Mouse (Mus musculus) limb, embryonic 14.5 days (tissue): ENCODE measurements around the gene Rnf213. TPM values are rescaled to one million over a fixed set of nuclear protein-coding genes. Genes with fewer than 3 reads are reported as not detected.

Experiments
- ATAC-seq: fragments of 200-750 bp; cut with Nextera tagmentation; 2 replicates; pipeline ENCODE4 v1.8.0; 2017; ENCODE audit warnings: low read depth, moderate number of reproducible peaks, moderate TSS enrichment; ENCODE audit not compliant: low FRiP score
- DNase-seq: peaks from one replicate; pipeline ENCODE4 v3.0.0-alpha.2; 2015; ENCODE audit warnings: low spot score
- H3K27ac ChIP-seq: fragments of 300-500 bp; sonication (generic); replicated peaks from 2 replicates; pipeline ENCODE4 v1.5.1; 2014; ENCODE audit warnings: low read depth, mild to moderate bottlenecking, low read length, moderate library complexity, mixed read lengths
- H3K27me3 ChIP-seq: fragments of 300-500 bp; sonication (generic); 2 replicates; pipeline ENCODE4 v1.6.1; 2014; ENCODE audit warnings: low read length, mixed read lengths; ENCODE audit not compliant: control insufficient read depth, insufficient read depth
- H3K36me3 ChIP-seq: fragments of 300-500 bp; sonication (generic); 2 replicates; pipeline ENCODE4 v1.6.1; 2014; ENCODE audit warnings: mild to moderate bottlenecking, low read length, moderate library complexity, mixed read lengths; ENCODE audit not compliant: control insufficient read depth, insufficient read depth
- H3K4me1 ChIP-seq: fragments of 300-500 bp; sonication (generic); 2 replicates; pipeline ENCODE4 v1.6.1; 2014; ENCODE audit warnings: antibody characterized with exemption, low read length, mixed read lengths; ENCODE audit not compliant: control insufficient read depth, insufficient read depth
- H3K4me2 ChIP-seq: fragments of 300-500 bp; sonication (generic); replicated peaks from 2 replicates; pipeline ENCODE4 v1.6.1; 2014; ENCODE audit warnings: low read depth, mild to moderate bottlenecking, low read length, moderate library complexity; ENCODE audit not compliant: severe bottlenecking
- H3K4me3 ChIP-seq: fragments of 300-500 bp; sonication (generic); replicated peaks from 2 replicates; pipeline ENCODE4 v1.5.1; 2014; ENCODE audit warnings: low read length
- H3K9ac ChIP-seq: fragments of 300-500 bp; sonication (generic); 2 replicates; pipeline ENCODE4 v1.6.1; 2014; ENCODE audit warnings: mild to moderate bottlenecking, low read depth, low read length, moderate library complexity; ENCODE audit not compliant: severe bottlenecking
- H3K9me3 ChIP-seq: fragments of 300-500 bp; sonication (generic); 2 replicates; pipeline ENCODE4 v1.6.1; 2016; ENCODE audit warnings: low read length; ENCODE audit not compliant: control insufficient read depth
- POLR2A ChIP-seq: fragments of 200-500 bp; IDR thresholded peaks from 2 replicates; pipeline ENCODE4 v1.8.0; 2012; ENCODE audit warnings: inconsistent platforms, mild to moderate bottlenecking, moderate library complexity, borderline replicate concordance; ENCODE audit not compliant: insufficient read depth, insufficient read length; ENCODE audit errors: extremely low read depth
- WGBS: fragments of 180-500 bp; shearing (Covaris S2); extraction: QIAGEN DNeasy Blood & Tissue Kit; methylation state at CpG from one replicate; pipeline ENCODE4 v1.1.7; 2014; 5-methylcytosine and 5-hydroxymethylcytosine counted together
- microRNA counts: library from miRNA; unstranded; fragments of <30 nt; microRNA quantifications from one replicate; lab custom pipeline; 2016
- microRNA-seq: library from miRNA; unstranded; fragments of <30 nt; microRNA quantifications from one replicate; pipeline ENCODE4, GENCODE M21; 2016
- polyA plus RNA-seq, 2 experiments: library from polyadenylated mRNA; depleted of rRNA in 1 of 2; stranded (reverse) in 1 of 2; unstranded in 1 of 2; fragments of >200 nt; fragmentation: Nextera tagmentation in 1 of 2; extraction: Ambion mirVana in 1 of 2; gene quantifications; 2 replicates each; pipeline versions ENCODE4 v1.2.1 to v1.2.3; 2012 to 2014

The Rnf213 gene
- polyA plus RNA-seq, 2 experiments = 5.8 to 9.5 TPM

DNA sequence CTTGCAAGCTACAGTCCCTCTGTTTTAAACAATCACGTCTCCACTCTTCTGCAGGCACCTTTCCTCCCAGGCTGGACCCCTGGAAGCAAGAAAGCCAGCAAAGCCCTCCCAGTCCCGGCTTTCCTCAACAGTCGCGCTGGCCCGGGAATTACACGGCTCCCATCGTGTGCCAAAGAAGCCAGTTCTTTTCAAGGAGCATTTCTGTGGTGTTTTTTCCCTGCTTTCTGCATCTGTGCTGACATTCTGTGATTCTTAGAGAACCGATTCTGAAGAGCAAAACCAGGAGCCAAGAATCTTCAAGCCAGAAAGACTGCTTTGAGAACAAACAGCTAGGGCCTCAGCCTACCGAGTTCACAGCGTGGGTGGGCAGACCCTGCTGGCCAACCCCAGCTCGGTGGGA lies 136.0 kb downstream of the Rnf213 start:
- 57% methylated on average over 11 of the region's 11 CpGs for WGBS

DNA sequence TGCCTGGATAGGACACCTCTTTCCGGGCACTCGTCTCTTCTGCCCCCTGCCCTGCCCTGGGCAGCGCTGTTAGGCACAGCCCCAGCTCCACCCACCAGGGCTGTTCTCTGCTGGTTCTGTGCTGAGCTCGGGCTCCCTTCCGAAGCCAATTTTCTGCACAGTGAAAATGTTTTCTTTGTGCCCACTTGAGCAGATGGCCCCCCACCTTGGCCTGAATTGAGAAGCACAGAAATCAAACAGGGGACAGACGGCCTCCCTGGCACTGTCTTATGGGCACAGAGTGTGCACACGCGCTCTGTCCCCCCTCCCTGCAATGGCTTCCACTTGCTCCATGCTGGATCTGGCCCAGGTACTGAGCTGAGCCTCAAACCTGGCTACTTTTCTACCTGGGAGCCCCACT lies 139.6 kb downstream of the Rnf213 start:
- DNase-seq (no peak), ATAC-seq (no peak)
- Histone ChIP-seq H3K9ac (no peak overlapping the region), H3K27me3 (no peaks in the 10 kb centered on the region), H3K27ac (no peak overlapping the region), H3K4me2 (no peak overlapping the region), H3K9me3 (no peaks in the 10 kb centered on the region), H3K36me3 (no peaks in the 10 kb centered on the region), H3K4me3 (no peak overlapping the region), H3K4me1 (no peaks in the 10 kb centered on the region)
- WGBS = 71% methylated on average over 8 of the region's 8 CpGs
- TF ChIP-seq POLR2A = no peak

More for the DNA sequence above, 136.0 kb downstream of the Rnf213 start:
- H3K36me3 ChIP-seq = no peaks in the 10 kb centered on the region
- no peak for TF ChIP-seq POLR2A
- H3K9ac ChIP-seq = no peak overlapping the region
- H3K27ac ChIP-seq = no peak overlapping the region
- H3K4me2 ChIP-seq = no peak overlapping the region
- no peaks in the 10 kb centered on the region for H3K4me1 ChIP-seq
- no peaks in the 10 kb centered on the region for H3K9me3 ChIP-seq
- H3K4me3 ChIP-seq = no peak overlapping the region
- H3K27me3 ChIP-seq = no peaks in the 10 kb centered on the region
- DNase-seq (no peak), ATAC-seq (no peak)

DNA sequence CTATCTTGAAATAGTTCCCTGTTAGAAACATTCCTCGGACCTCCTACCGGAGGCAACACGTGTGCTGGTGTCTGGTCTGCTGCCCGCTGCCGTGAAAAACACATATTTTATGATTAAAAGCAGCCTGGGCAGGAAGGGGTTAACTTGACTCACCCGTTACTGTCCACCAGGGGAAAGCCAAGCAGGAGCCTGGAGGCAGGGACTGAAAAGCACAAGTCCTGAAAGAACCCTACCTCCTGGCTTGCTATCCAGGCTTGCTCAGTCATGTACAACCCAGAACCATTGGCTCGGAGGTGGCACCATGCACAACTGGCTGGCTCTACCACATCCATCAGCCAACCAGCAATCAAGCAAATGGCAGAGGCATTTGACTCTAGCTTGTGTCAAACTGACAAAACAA lies 140.8 kb downstream of the Rnf213 start:
- DNase-seq (no peak), ATAC-seq (no peak)
- TF ChIP-seq POLR2A = no peak
- Histone ChIP-seq H3K4me3 (no peak overlapping the region), H3K36me3 (no peaks in the 10 kb centered on the region), H3K4me1 (no peaks in the 10 kb centered on the region), H3K27me3 (no peaks in the 10 kb centered on the region), H3K27ac (no peak overlapping the region), H3K4me2 (no peak overlapping the region), H3K9ac (no peak overlapping the region), H3K9me3 (no peaks in the 10 kb centered on the region)
- 63% methylated on average over 7 of the region's 7 CpGs for WGBS

MicroRNAs within 50 kb of the gene (microRNA counts, 519-probe panel; counts per million panel counts)
- not detected for microRNA mmu-miR-1932 (lab: Ali Mortazavi, UCI)

Small RNA genes lying within 50 kb of the gene (microRNA-seq; reads per million reads assigned to microRNA genes)
- not detected for gene Mir1932

Other genes with a start within 250 kb of the Rnf213 start
- 29.2 and 34.4 TPM in 2 replicates for gene Tbc1d16, start 164.6 kb upstream of the Rnf213 start, polyA plus RNA-seq (2012; rRNA removed)
- 16.3 and 16.7 TPM in 2 replicates for gene Tbc1d16, start 164.6 kb upstream of the Rnf213 start, polyA plus RNA-seq (2014; fragmentation: Nextera tagmentation; extraction: Ambion mirVana)
- gene Ccdc40, start 164.5 kb upstream of the Rnf213 start, polyA plus RNA-seq (2012; rRNA removed) = 2.5 and 3.1 TPM in 2 replicates
- 2.1 and 2.7 TPM in 2 replicates for gene Ccdc40, start 164.5 kb upstream of the Rnf213 start, polyA plus RNA-seq (2014; fragmentation: Nextera tagmentation; extraction: Ambion mirVana)
- 136 and 196 TPM in 2 replicates for gene Gaa, start 125.2 kb upstream of the Rnf213 start, polyA plus RNA-seq (2012; rRNA removed)
- 74.5 and 76.0 TPM in 2 replicates for gene Gaa, start 125.2 kb upstream of the Rnf213 start, polyA plus RNA-seq (2014; fragmentation: Nextera tagmentation; extraction: Ambion mirVana)
- 206 and 228 TPM in 2 replicates for gene Eif4a3, start 93.0 kb upstream of the Rnf213 start, polyA plus RNA-seq (2012; rRNA removed)
- 339 and 342 TPM in 2 replicates for gene Eif4a3, start 93.0 kb upstream of the Rnf213 start, polyA plus RNA-seq (2014; fragmentation: Nextera tagmentation; extraction: Ambion mirVana)
- gene Card14, start 85.3 kb upstream of the Rnf213 start, polyA plus RNA-seq (2012; rRNA removed) = 1.7 and 2.0 TPM in 2 replicates
- gene Card14, start 85.3 kb upstream of the Rnf213 start, polyA plus RNA-seq (2014; fragmentation: Nextera tagmentation; extraction: Ambion mirVana) = 1.7 and 1.9 TPM in 2 replicates
- 8.7 and 11.7 TPM in 2 replicates for gene Sgsh, start 37.6 kb upstream of the Rnf213 start, polyA plus RNA-seq (2012; rRNA removed)
- gene Sgsh, start 37.6 kb upstream of the Rnf213 start, polyA plus RNA-seq (2014; fragmentation: Nextera tagmentation; extraction: Ambion mirVana) = 9.6 and 9.8 TPM in 2 replicates
- 28.5 and 31.9 TPM in 2 replicates for gene Slc26a11, start 37.5 kb upstream of the Rnf213 start, polyA plus RNA-seq (2012; rRNA removed)
- 10.7 and 11.1 TPM in 2 replicates for gene Slc26a11, start 37.5 kb upstream of the Rnf213 start, polyA plus RNA-seq (2014; fragmentation: Nextera tagmentation; extraction: Ambion mirVana)
- 29.3 and 32.9 TPM in 2 replicates for gene Endov, start 98.2 kb downstream of the Rnf213 start, polyA plus RNA-seq (2012; rRNA removed)
- 12.0 and 14.9 TPM in 2 replicates for gene Endov, start 98.2 kb downstream of the Rnf213 start, polyA plus RNA-seq (2014; fragmentation: Nextera tagmentation; extraction: Ambion mirVana)
- gene Nptx1, start 154.7 kb downstream of the Rnf213 start, polyA plus RNA-seq (2012; rRNA removed) = 2.2 and 2.5 TPM in 2 replicates
- gene Nptx1, start 154.7 kb downstream of the Rnf213 start, polyA plus RNA-seq (2014; fragmentation: Nextera tagmentation; extraction: Ambion mirVana) = 1.4 and 1.6 TPM in 2 replicates
- 24.3 and 31.3 TPM in 2 replicates for gene Rptor, start 209.8 kb downstream of the Rnf213 start, polyA plus RNA-seq (2012; rRNA removed)
- gene Rptor, start 209.8 kb downstream of the Rnf213 start, polyA plus RNA-seq (2014; fragmentation: Nextera tagmentation; extraction: Ambion mirVana) = 13.7 and 14.6 TPM in 2 replicates